Mouse (Mus musculus) embryonic facial prominence, embryonic 11.5 days (tissue): Measurements from ENCODE around the gene Dgki. TPM values are rescaled to one million over a fixed set of nuclear protein-coding genes. Genes with fewer than 3 reads are reported as not detected.

Experiments
- ATAC-seq: fragments of 200-750 bp; cut with Nextera tagmentation; replicated peaks from 2 replicates; pipeline ENCODE4 v1.8.0; 2017; ENCODE audit warnings: low read depth; ENCODE audit not compliant: insufficient number of reproducible peaks, low FRiP score, low TSS enrichment
- DNase-seq: peaks from one replicate; pipeline ENCODE4 v3.0.0-alpha.2; 2015; ENCODE audit warnings: low spot score
- H3K27ac ChIP-seq: fragments of 300-500 bp; sonication (generic); replicated peaks from 2 replicates; pipeline ENCODE4 v1.5.1; 2014; ENCODE audit warnings: mild to moderate bottlenecking, low read depth, low read length, control low read depth
- H3K27me3 ChIP-seq: fragments of 300-500 bp; sonication (generic); 2 replicates; pipeline ENCODE4 v1.6.1; 2014; ENCODE audit warnings: mild to moderate bottlenecking, low read length, moderate library complexity, mixed read lengths; ENCODE audit not compliant: control insufficient read depth, insufficient read depth
- H3K36me3 ChIP-seq: fragments of 300-500 bp; sonication (generic); replicated peaks from 2 replicates; pipeline ENCODE4 v1.6.1; 2014; ENCODE audit warnings: low read depth, mild to moderate bottlenecking, low read length, moderate library complexity, mixed read lengths; ENCODE audit not compliant: control insufficient read depth, insufficient read depth
- H3K4me1 ChIP-seq: fragments of 300-500 bp; sonication (generic); 2 replicates; pipeline ENCODE4 v1.6.1; 2014; ENCODE audit warnings: low read length, mixed read lengths; ENCODE audit not compliant: control insufficient read depth, insufficient read depth
- H3K4me2 ChIP-seq: fragments of 300-500 bp; sonication (generic); 2 replicates; pipeline ENCODE4 v1.6.1; 2014; ENCODE audit warnings: low read depth, mild to moderate bottlenecking, control low read depth, low read length, moderate library complexity
- H3K4me3 ChIP-seq: fragments of 300-500 bp; sonication (generic); 2 replicates; pipeline ENCODE4 v1.5.1; 2014; ENCODE audit warnings: low read depth, low read length, control low read depth
- H3K9ac ChIP-seq: fragments of 300-500 bp; sonication (generic); replicated peaks from 2 replicates; pipeline ENCODE4 v1.6.1; 2014; ENCODE audit warnings: mild to moderate bottlenecking, control low read depth, low read length
- H3K9me3 ChIP-seq: fragments of 300-500 bp; sonication (generic); replicated peaks from 2 replicates; pipeline ENCODE4 v1.6.1; 2016; ENCODE audit warnings: mild to moderate bottlenecking, low read length, inconsistent platforms, mixed read lengths; ENCODE audit not compliant: control insufficient read depth
- WGBS: fragments of 180-500 bp; shearing (Covaris S2); extraction: QIAGEN DNeasy Blood & Tissue Kit; methylation state at CpG from one replicate; pipeline ENCODE4 v1.1.7; 2014; 5-methylcytosine and 5-hydroxymethylcytosine counted together
- polyA plus RNA-seq: library from polyadenylated mRNA; unstranded; fragments of >200 nt; fragmentation: Nextera tagmentation; extraction: Ambion mirVana; gene quantifications from 2 replicates; pipeline ENCODE4 v1.2.1, GENCODE M21; 2014

Dgki gene
- polyA plus RNA-seq, 1 experiment from 2014 or later: 1.0 TPM

- WGBS: 26% methylated on average over 3 of the region's 3 CpGs
- Histone ChIP-seq H3K4me2 (no peak overlapping the region), H3K27ac (no peak overlapping the region), H3K9me3 (no peaks in the 10 kb centered on the region), H3K27me3 (no peaks in the 10 kb centered on the region), H3K4me3 (no peak overlapping the region), H3K4me1 (no peaks in the 10 kb centered on the region), H3K36me3 (no peaks in the 10 kb centered on the region; the same call in none of the 2 replicates), H3K9ac (no peak overlapping the region)
- DNase-seq: no peak
- no peak for ATAC-seq
Observed at GRCm38 (mm10) chr6:36797066-36797655, 502.8 kb downstream of the Dgki start.

Other genes with a start within 250 kb of the Dgki start
- gene Creb3l2, start 142.0 kb upstream of the Dgki start, polyA plus RNA-seq: 16.3 TPM in 2 replicates
- gene Akr1d1, start 230.0 kb upstream of the Dgki start, polyA plus RNA-seq: not detected in 2 replicates